Mouse (Mus musculus): ENCODE data around the gene Pate3.
"Not testable (repeated sequence)": the region's sequence is repeated elsewhere in the genome, so short reads cannot be mapped to it uniquely, and the experiment has no call there.

Gene Pate3

GRCm38 (mm10) chr9:35648102-35648501 lies at the start of gene Pate3:
Pate3 (minus strand) TSS chr9:35648202.
- DNase-seq (ENCODE audit: low spot score) = no peak

GRCm38 (mm10) chr9:35691924-35692323 lies 43.9 kb upstream of the Pate3 start:
- DNase-seq (ENCODE audit: low spot score) = no peak

GRCm38 (mm10) chr9:35687013-35687412 lies 39.0 kb upstream of the Pate3 start, which contains the start of gene Pate1:
Pate1 (minus strand) TSS chr9:35687390.
- DNase-seq (ENCODE audit: low spot score) = no peak

GRCm38 (mm10) chr9:35673557-35673956 lies 25.6 kb upstream of the Pate3 start:
- DNase-seq (ENCODE audit: low spot score) = no peak

GRCm38 (mm10) chr9:35632981-35633380 lies 15.0 kb downstream of the Pate3 start:
- DNase-seq (ENCODE audit: low spot score) = no peak

GRCm38 (mm10) chr9:35616784-35617183 lies 31.2 kb downstream of the Pate3 start:
- DNase-seq (ENCODE audit: low spot score) = not testable (repeated sequence)

- no peak for DNase-seq (ENCODE audit: low spot score)
Observed at GRCm38 (mm10) chr9:35614005-35614404, 34.0 kb downstream of the Pate3 start.

GRCm38 (mm10) chr9:35611841-35612240 lies 36.2 kb downstream of the Pate3 start, which contains the start of gene Pate4:
Pate4 (minus strand) TSS chr9:35611941.
- no peak for DNase-seq (ENCODE audit: low spot score)

GRCm38 (mm10) chr9:35607647-35608405 lies 40.2 kb downstream of the Pate3 start:
- no peak for DNase-seq (ENCODE audit: low spot score)

Measured in ovary, postnatal 14 days (tissue).